Mouse (Mus musculus) kidney, embryonic 14.5 days (tissue): ENCODE data around the gene Plxnd1. TPM values are rescaled to one million over a fixed set of nuclear protein-coding genes. Genes with fewer than 3 reads are reported as not detected.

Experiments used
- ATAC-seq: fragments of 200-750 bp; cut with Nextera tagmentation; 2 replicates; pipeline ENCODE4 v1.8.0; 2017; ENCODE audit warnings: moderate number of reproducible peaks, mild to moderate bottlenecking, moderate TSS enrichment, moderate library complexity; ENCODE audit not compliant: low FRiP score, low TSS enrichment
- H3K27ac ChIP-seq: fragments of 300-500 bp; sonication (generic); 2 replicates; pipeline ENCODE4 v1.5.1; 2014; ENCODE audit warnings: low read depth, mild to moderate bottlenecking, low read length, moderate library complexity, mixed read lengths
- H3K27me3 ChIP-seq: fragments of 300-500 bp; sonication (generic); 2 replicates; pipeline ENCODE4 v1.6.1; 2014; ENCODE audit warnings: mild to moderate bottlenecking, low read length; ENCODE audit not compliant: control insufficient read depth, insufficient read depth
- H3K36me3 ChIP-seq: fragments of 300-500 bp; sonication (generic); 2 replicates; pipeline ENCODE4 v1.6.1; 2014; ENCODE audit warnings: low read length, mixed read lengths; ENCODE audit not compliant: control insufficient read depth, insufficient read depth
- H3K4me1 ChIP-seq: fragments of 300-500 bp; sonication (generic); 2 replicates; pipeline ENCODE4 v1.6.1; 2014; ENCODE audit warnings: low read length, mixed read lengths; ENCODE audit not compliant: control insufficient read depth, insufficient read depth
- H3K4me2 ChIP-seq: fragments of 300-500 bp; sonication (generic); replicated peaks from 2 replicates; pipeline ENCODE4 v1.6.1; 2014; ENCODE audit warnings: low read depth, mild to moderate bottlenecking, low read length
- H3K4me3 ChIP-seq: fragments of 300-500 bp; sonication (generic); 2 replicates; pipeline ENCODE4 v1.5.1; 2014; ENCODE audit warnings: mild to moderate bottlenecking, low read length
- H3K9ac ChIP-seq: fragments of 300-500 bp; sonication (generic); 2 replicates; pipeline ENCODE4 v1.6.1; 2014; ENCODE audit warnings: low read depth, mild to moderate bottlenecking, low read length, moderate library complexity
- H3K9me3 ChIP-seq: fragments of 300-500 bp; sonication (generic); 2 replicates; pipeline ENCODE4 v1.6.1; 2016; ENCODE audit warnings: low read length; ENCODE audit not compliant: control insufficient read depth
- WGBS: fragments of 180-500 bp; shearing (Covaris S2); extraction: QIAGEN DNeasy Blood & Tissue Kit; methylation state at CpG from one replicate; pipeline ENCODE4 v1.1.7; 2014; 5-methylcytosine and 5-hydroxymethylcytosine counted together
- polyA plus RNA-seq: library from polyadenylated mRNA; unstranded; fragments of >200 nt; fragmentation: Nextera tagmentation; extraction: Ambion mirVana; gene quantifications from 2 replicates; pipeline ENCODE4 v1.2.1, GENCODE M21; 2014

The Plxnd1 gene
- polyA plus RNA-seq, 1 experiment from 2014 or later = 62.7 TPM

- Histone ChIP-seq H3K9ac (no peak overlapping the region), H3K27me3 (peaks cover 7% of the 10 kb centered on the region; the same call in 1 of the 2 replicates), H3K9me3 (no peaks in the 10 kb centered on the region), H3K4me1 (peaks cover 60% of the 10 kb centered on the region), H3K36me3 (no peaks in the 10 kb centered on the region), H3K27ac (peak overlapping the region; percentile 94), H3K4me2 (peak overlapping the region; percentile 92), H3K4me3 (peak overlapping the region; percentile 71)
- ATAC-seq = no peak
- WGBS = 49% methylated on average over 4 of the region's 4 CpGs
Observed at GRCm38 (mm10) chr6:115995531-115995941, 731 bp upstream of the Plxnd1 start.

GRCm38 (mm10) chr6:115994146-115994876 lies 494 bp downstream of the Plxnd1 start:
- H3K27ac ChIP-seq = peak overlapping the region; percentile 76; the same call in 1 of the 2 replicates
- peak overlapping the region; percentile 92 for H3K4me2 ChIP-seq
- H3K9ac ChIP-seq = peak overlapping the region; percentile 78
- H3K36me3 ChIP-seq = no peaks in the 10 kb centered on the region; the same call in 1 of the 2 replicates
- peaks cover 65% of the 10 kb centered on the region for H3K4me1 ChIP-seq
- peaks cover 7% of the 10 kb centered on the region; the same call in 1 of the 2 replicates for H3K27me3 ChIP-seq
- no peaks in the 10 kb centered on the region for H3K9me3 ChIP-seq
- 1% methylated on average over 67 of the region's 93 CpGs for WGBS
- peak; percentile 25; the same call in 1 of the 2 replicates for ATAC-seq
- H3K4me3 ChIP-seq = peak overlapping the region; percentile 71

- ATAC-seq = no peak
- peaks cover 59% of the 10 kb centered on the region for H3K4me1 ChIP-seq
- no peaks in the 10 kb centered on the region for H3K9me3 ChIP-seq
- peaks cover 7% of the 10 kb centered on the region; the same call in 1 of the 2 replicates for H3K27me3 ChIP-seq
- peak overlapping the region; percentile 71 for H3K4me3 ChIP-seq
- 1% methylated on average over 86 of the region's 86 CpGs for WGBS
- no peaks in the 10 kb centered on the region; the same call in 1 of the 2 replicates for H3K36me3 ChIP-seq
- H3K4me2 ChIP-seq = peak overlapping the region; percentile 92
- H3K9ac ChIP-seq = peak overlapping the region; percentile 78
- H3K27ac ChIP-seq = peak overlapping the region; percentile 76; the same call in 1 of the 2 replicates
Observed at GRCm38 (mm10) chr6:115993463-115994145, 1.2 kb downstream of the Plxnd1 start.

DNA sequence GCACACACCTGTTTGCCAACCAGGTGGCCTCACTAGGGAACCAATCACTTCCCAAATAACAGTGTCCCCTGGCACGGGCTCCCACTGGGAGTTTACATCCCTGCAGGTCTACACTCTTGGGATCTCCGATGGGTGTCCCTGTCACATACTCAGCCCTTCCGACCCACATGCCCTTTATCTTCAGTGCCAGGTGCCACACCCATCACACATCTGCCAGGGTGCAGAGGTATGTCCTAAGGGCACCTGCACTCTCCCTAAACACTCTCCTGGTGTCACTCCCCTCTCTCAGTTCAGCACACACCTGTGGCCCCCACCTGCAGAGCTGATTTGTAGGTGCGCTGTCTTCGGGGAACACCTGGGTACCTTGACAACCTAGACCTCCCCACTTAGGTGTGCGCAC lies 1.8 kb downstream of the Plxnd1 start:
- peak overlapping the region; percentile 71 for H3K4me3 ChIP-seq
- peaks cover 53% of the 10 kb centered on the region for H3K4me1 ChIP-seq
- H3K9me3 ChIP-seq = no peaks in the 10 kb centered on the region
- 49% methylated on average over 6 of the region's 6 CpGs for WGBS
- H3K27ac ChIP-seq = 0 out of 2 replicates have a peak overlapping the region, but pooled peaks have one; percentile 76
- ATAC-seq = no peak
- H3K27me3 ChIP-seq = peaks cover 7% of the 10 kb centered on the region; the same call in 1 of the 2 replicates
- H3K4me2 ChIP-seq = peak overlapping the region; percentile 92
- peak overlapping the region; percentile 78 for H3K9ac ChIP-seq
- H3K36me3 ChIP-seq = no peaks in the 10 kb centered on the region; the same call in 1 of the 2 replicates

DNA sequence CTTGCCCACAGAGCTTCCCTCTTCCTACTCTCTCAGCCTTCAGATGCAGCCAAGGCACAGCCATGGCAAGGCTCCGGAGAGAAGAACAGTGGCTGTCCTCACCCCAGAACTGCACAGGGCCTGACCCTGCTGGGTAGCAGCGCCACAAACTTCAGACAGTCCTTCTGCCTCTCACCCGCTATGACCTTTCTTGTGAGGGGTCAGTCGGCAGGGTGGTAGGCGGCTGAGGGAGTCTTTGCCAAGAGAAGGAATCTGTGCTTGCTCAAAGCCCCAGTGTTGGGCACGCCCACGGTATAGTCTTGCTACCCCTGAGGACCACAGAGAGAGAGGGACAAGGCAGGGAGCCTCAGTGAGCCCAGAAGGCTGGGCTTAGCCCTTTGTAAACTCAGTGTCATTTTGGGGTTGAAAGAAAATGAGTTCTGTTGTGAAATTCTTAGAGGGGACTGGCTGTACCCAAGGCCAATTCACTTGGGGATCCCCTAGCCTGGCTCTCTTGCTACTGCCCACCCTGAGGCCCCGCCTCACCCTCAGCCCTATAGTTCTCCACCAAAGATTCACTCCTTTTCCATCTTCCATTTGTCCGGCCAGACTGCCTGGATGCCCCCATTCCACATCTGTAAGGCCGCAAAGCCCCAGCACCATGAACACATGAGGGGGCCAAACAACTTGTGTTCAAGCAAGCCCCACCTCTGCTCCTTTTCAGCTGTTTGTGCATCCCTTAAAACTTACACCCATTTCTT lies 2.8 kb downstream of the Plxnd1 start:
- H3K9ac ChIP-seq = peak overlapping the region; percentile 78; the same call in 1 of the 2 replicates
- no peak for ATAC-seq
- no peaks in the 10 kb centered on the region for H3K9me3 ChIP-seq
- WGBS = 22% methylated on average over 10 of the region's 10 CpGs
- H3K36me3 ChIP-seq = no peaks in the 10 kb centered on the region; the same call in 1 of the 2 replicates
- H3K27ac ChIP-seq = peak overlapping the region; percentile 51; the same call in 1 of the 2 replicates
- peaks cover 7% of the 10 kb centered on the region; the same call in 1 of the 2 replicates for H3K27me3 ChIP-seq
- peak overlapping the region; percentile 71 for H3K4me3 ChIP-seq
- peak overlapping the region; percentile 92 for H3K4me2 ChIP-seq
- H3K4me1 ChIP-seq = peaks cover 50% of the 10 kb centered on the region

GRCm38 (mm10) chr6:115991108-115991880 lies 3.5 kb downstream of the Plxnd1 start:
- no peak for ATAC-seq
- Histone ChIP-seq H3K27me3 (peaks cover 7% of the 10 kb centered on the region; the same call in 1 of the 2 replicates), H3K36me3 (no peaks in the 10 kb centered on the region; the same call in 1 of the 2 replicates), H3K27ac (peak overlapping the region; percentile 51; the same call in 1 of the 2 replicates), H3K4me3 (peak overlapping the region; percentile 71), H3K9ac (peak overlapping the region; percentile 78; the same call in 1 of the 2 replicates), H3K4me2 (peak overlapping the region; percentile 92), H3K4me1 (peaks cover 55% of the 10 kb centered on the region), H3K9me3 (no peaks in the 10 kb centered on the region)
- WGBS = 26% methylated on average over 13 of the region's 13 CpGs

DNA sequence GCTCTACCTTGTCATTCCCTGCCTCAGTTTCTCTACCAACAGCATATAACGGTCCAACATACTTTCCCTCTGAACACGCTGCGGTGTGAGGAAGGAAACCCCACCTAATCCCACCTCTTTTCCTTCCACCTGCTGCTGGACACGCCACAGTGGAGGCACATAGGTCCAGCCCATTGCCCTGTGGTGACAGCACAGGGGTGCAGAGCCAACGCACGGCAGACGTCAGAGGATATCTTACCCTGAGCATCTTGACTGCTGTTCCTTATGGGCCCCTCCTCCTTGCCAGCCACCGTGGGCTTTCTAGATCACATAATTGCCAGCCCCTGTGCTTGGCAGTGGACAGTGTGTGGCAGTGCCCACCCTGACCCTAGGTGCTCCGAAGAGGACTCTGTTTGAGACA lies 4.3 kb downstream of the Plxnd1 start:
- no peaks in the 10 kb centered on the region for H3K9me3 ChIP-seq
- no peak for ATAC-seq
- H3K4me3 ChIP-seq = peak overlapping the region; percentile 71
- peaks cover 61% of the 10 kb centered on the region for H3K4me1 ChIP-seq
- peak overlapping the region; percentile 51; the same call in 1 of the 2 replicates for H3K27ac ChIP-seq
- 75% methylated on average over 9 of the region's 9 CpGs for WGBS
- peak overlapping the region; percentile 78; the same call in 1 of the 2 replicates for H3K9ac ChIP-seq
- H3K27me3 ChIP-seq = peaks cover 7% of the 10 kb centered on the region; the same call in 1 of the 2 replicates
- H3K36me3 ChIP-seq = no peaks in the 10 kb centered on the region; the same call in 1 of the 2 replicates
- peak overlapping the region; percentile 92 for H3K4me2 ChIP-seq

DNA sequence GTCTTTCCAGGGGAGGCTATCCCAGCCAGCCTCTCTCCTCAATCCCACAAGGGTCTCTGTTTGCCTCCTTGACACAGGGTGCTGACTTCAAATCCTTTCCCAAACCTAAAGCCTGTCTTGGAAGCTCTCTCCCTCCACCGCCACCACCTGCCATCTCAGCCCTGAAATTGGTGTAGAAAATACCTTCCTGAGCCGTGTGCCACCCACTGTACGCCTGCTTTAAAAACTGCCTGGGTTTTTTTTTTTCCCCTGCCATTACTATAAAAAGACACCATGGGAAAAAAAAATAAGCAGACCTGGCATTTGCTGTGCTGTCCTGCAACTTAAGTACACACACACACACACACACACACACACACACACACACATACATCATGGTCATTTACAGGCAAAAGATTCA lies 4.7 kb downstream of the Plxnd1 start:
- peak overlapping the region; percentile 71 for H3K4me3 ChIP-seq
- no peaks in the 10 kb centered on the region; the same call in 1 of the 2 replicates for H3K36me3 ChIP-seq
- no peaks in the 10 kb centered on the region for H3K9me3 ChIP-seq
- H3K27me3 ChIP-seq = peaks cover 7% of the 10 kb centered on the region; the same call in 1 of the 2 replicates
- peak overlapping the region; percentile 92; the same call in 1 of the 2 replicates for H3K4me2 ChIP-seq
- no peak overlapping the region for H3K27ac ChIP-seq
- H3K4me1 ChIP-seq = peaks cover 65% of the 10 kb centered on the region
- H3K9ac ChIP-seq = peak overlapping the region; percentile 78
- ATAC-seq = no peak
- 83% methylated on average over 3 of the region's 3 CpGs for WGBS
